Comparison of ENCODE assay signal across 12 mouse cellular contexts in the genomic region with DNA sequence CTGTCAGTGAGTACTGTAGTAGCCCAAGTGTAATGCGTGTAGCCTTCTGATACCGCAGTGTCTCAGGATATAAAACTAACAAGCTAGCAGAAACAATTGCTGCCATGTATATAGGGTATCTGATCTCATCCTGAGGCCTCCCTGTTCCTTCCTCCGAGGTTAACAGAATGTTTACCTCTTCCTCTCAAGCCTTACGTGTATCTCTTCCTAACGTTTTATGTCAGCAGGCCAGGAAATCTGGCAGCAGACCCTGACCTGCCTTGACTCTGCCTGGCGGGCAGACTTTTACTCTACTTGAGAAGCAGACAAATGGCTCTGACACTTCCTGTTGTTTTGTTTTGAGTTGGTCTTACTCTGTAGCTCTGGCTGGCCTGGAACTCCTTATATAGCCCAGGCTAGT. TPM values are rescaled to one million over a fixed set of nuclear protein-coding genes. Genes with fewer than 3 reads are reported as not detected.
A peak's percentile ranks its signal among the peaks of the same experiment; 100 is the strongest.
DNase-seq lines count a peak whose midpoint lies in the region; ATAC-seq and TF ChIP-seq lines count a peak whose summit lies in the region.
"Had no signal": no experiment of that assay in that cellular context is flagged by ENCODE, and none has a peak within 500 bp of the region (broad histone marks: within the 10 kb centered on the region; RNA-seq: fewer than 3 reads in every experiment).

No protein-coding gene starts in this region.

- no peak overlapping the region for H3K9ac ChIP-seq in kidney, embryonic 16.5 days (replicated peaks; ENCODE audit: low read length)
- no peak overlapping the region for H3K9ac ChIP-seq in liver, embryonic 16.5 days (ENCODE audit: low read depth, low read length)
- H3K9ac ChIP-seq: hindbrain, embryonic 14.5 days had no signal

- peaks cover 11% of the 10 kb centered on the region; the same call in 1 of the 2 replicates for H3K4me1 ChIP-seq in kidney, embryonic 16.5 days (ENCODE audit: insufficient read depth, low read length)
- H3K4me1 ChIP-seq in liver, embryonic 16.5 days (ENCODE audit: control insufficient read depth, low read depth, low read length): peaks cover 4% of the 10 kb centered on the region

- WGBS in kidney, embryonic 16.5 days: 47% methylated on average over 6 of the region's 6 CpGs
- WGBS in liver, embryonic 16.5 days (ENCODE audit: insufficient replicate concordance): 57% methylated on average over 6 of the region's 6 CpGs

- no peaks in the 10 kb centered on the region for H3K27me3 ChIP-seq in kidney, embryonic 16.5 days (ENCODE audit: insufficient read depth, low read length)
- H3K27me3 ChIP-seq in liver, embryonic 16.5 days (ENCODE audit: control insufficient read depth, insufficient read depth, low read depth, low read length): no peaks in the 10 kb centered on the region

- H3K4me3 ChIP-seq in gastrocnemius, adult 2 months: no peak overlapping the region
- no peak overlapping the region for H3K4me3 ChIP-seq in kidney, embryonic 16.5 days (ENCODE audit: low read length)
- no peak overlapping the region for H3K4me3 ChIP-seq in liver, embryonic 16.5 days (ENCODE audit: low read depth, low read length)

- H3K36me3 ChIP-seq in kidney, embryonic 16.5 days (ENCODE audit: insufficient read depth, low read length): peaks cover 38% of the 10 kb centered on the region
- peaks cover 24% of the 10 kb centered on the region for H3K36me3 ChIP-seq in liver, embryonic 16.5 days (ENCODE audit: control insufficient read depth, insufficient read depth)

- no peak for TF ChIP-seq CTCF in gastrocnemius, adult 2 months (IDR thresholded peaks at IDR 0.05)

- no peak for DNase-seq in gastrocnemius, adult 2 months
- no peak for DNase-seq in gastrocnemius, postnatal 14 days
- DNase-seq in kidney, adult 11 months: no peak
- peak; percentile 72 for DNase-seq in 416B (ENCODE audit: low read depth)
- DNase-seq in right cerebral cortex, postnatal 10 days (ENCODE audit: low spot score in 2 of 2): no peak
- no peak for DNase-seq in testis, postnatal 10 days (ENCODE audit: low spot score)
- DNase-seq: cerebellum, adult 18-20 months; right cerebral cortex, postnatal 4 days had no signal

- H3K27ac ChIP-seq in gastrocnemius, adult 2 months: peak overlapping the region; percentile 35; the same call in 1 of the 2 replicates
- peak overlapping the region; percentile 59 for H3K27ac ChIP-seq in kidney, embryonic 16.5 days (ENCODE audit: low read length)
- H3K27ac ChIP-seq in liver, embryonic 16.5 days (ENCODE audit: low read length): no peak overlapping the region

- H3K9me3 ChIP-seq in kidney, embryonic 16.5 days (ENCODE audit: low read length): no peaks in the 10 kb centered on the region
- H3K9me3 ChIP-seq in liver, embryonic 16.5 days (replicated peaks; ENCODE audit: control insufficient read depth, low read length): no peaks in the 10 kb centered on the region

- no peak overlapping the region for H3K4me2 ChIP-seq in kidney, embryonic 16.5 days (replicated peaks; ENCODE audit: low read depth, low read length)
- H3K4me2 ChIP-seq in liver, embryonic 16.5 days (ENCODE audit: low read depth, low read length): no peak overlapping the region
- H3K4me2 ChIP-seq: hindbrain, embryonic 14.5 days had no signal

- peak; percentile 56 for ATAC-seq in kidney, embryonic 16.5 days (ENCODE audit: low FRiP score, low TSS enrichment)
- peak; percentile 51 for ATAC-seq in liver, embryonic 16.5 days (ENCODE audit: low read depth)

- intact Hi-C loops in gastrocnemius, adult 2 months (cut with DNase I): no loop called here
- intact Hi-C loops in gastrocnemius, postnatal 14 days (cut with DNase I; ENCODE audit: low total_unique reads): no loop called here

RNA-seq across cellular contexts. Expression of gene Tmod4, which starts 2.7 kb away (rescaled TPM):
- total RNA-seq in gastrocnemius, adult 2 months (2021): 100 to 1,000 TPM; 598 to 814 TPM
- total RNA-seq in gastrocnemius, postnatal 14 days (2021): 100 to 1,000 TPM; 511 to 517 TPM
- polyA plus RNA-seq in kidney, embryonic 16.5 days (2015; fragmentation: Nextera tagmentation; extraction: Ambion mirVana): 0.84 and 1.6 TPM in 2 replicates
- polyA plus RNA-seq in liver, embryonic 16.5 days (2015; fragmentation: Nextera tagmentation; extraction: Ambion mirVana): 0.83 and 1.2 TPM in 2 replicates
- total RNA-seq: monocyte, adult 5-6 weeks had no signal

RNA-seq across cellular contexts. Expression of gene Vps72, which starts 10.8 kb away (rescaled TPM):
- total RNA-seq in gastrocnemius, adult 2 months (2021): 10 to 100 TPM; 48.9 to 73.2 TPM
- total RNA-seq in gastrocnemius, postnatal 14 days (2021): 10 to 100 TPM; 29.6 to 41.0 TPM
- 184 and 185 TPM in 2 replicates for polyA plus RNA-seq in kidney, embryonic 16.5 days (2015; fragmentation: Nextera tagmentation; extraction: Ambion mirVana)
- 29.6 and 33.4 TPM in 2 replicates for polyA plus RNA-seq in liver, embryonic 16.5 days (2015; fragmentation: Nextera tagmentation; extraction: Ambion mirVana)

RNA-seq across cellular contexts. Expression of gene Scnm1, which starts 12.2 kb away (rescaled TPM):
- total RNA-seq in gastrocnemius, adult 2 months (2021): 10 to 100 TPM; 33.2 to 40.7 TPM
- total RNA-seq in gastrocnemius, postnatal 14 days (2021): 10 to 100 TPM; 31.8 to 40.5 TPM
- 71.6 and 79.0 TPM in 2 replicates for polyA plus RNA-seq in kidney, embryonic 16.5 days (2015; fragmentation: Nextera tagmentation; extraction: Ambion mirVana)
- polyA plus RNA-seq in liver, embryonic 16.5 days (2015; fragmentation: Nextera tagmentation; extraction: Ambion mirVana): 24.7 and 25.5 TPM in 2 replicates

RNA-seq across cellular contexts. Expression of gene Lysmd1, which starts 12.3 kb away (rescaled TPM):
- total RNA-seq in gastrocnemius, adult 2 months (2021): 1 to 10 TPM; 6.7 to 7.2 TPM
- 1 to 10 TPM; 7.4 to 8.4 TPM for total RNA-seq in gastrocnemius, postnatal 14 days (2021)
- polyA plus RNA-seq in kidney, embryonic 16.5 days (2015; fragmentation: Nextera tagmentation; extraction: Ambion mirVana): 15.3 and 17.3 TPM in 2 replicates
- 7.5 and 7.8 TPM in 2 replicates for polyA plus RNA-seq in liver, embryonic 16.5 days (2015; fragmentation: Nextera tagmentation; extraction: Ambion mirVana)

RNA-seq across cellular contexts. Expression of gene Pip5k1a, which starts 14.8 kb away (rescaled TPM):
- total RNA-seq in gastrocnemius, adult 2 months (2021): 10 to 100 TPM; 23.1 to 26.5 TPM
- total RNA-seq in gastrocnemius, postnatal 14 days (2021): 10 to 100 TPM; 17.4 to 18.9 TPM
- polyA plus RNA-seq in kidney, embryonic 16.5 days (2015; fragmentation: Nextera tagmentation; extraction: Ambion mirVana): 24.0 and 24.7 TPM in 2 replicates
- polyA plus RNA-seq in liver, embryonic 16.5 days (2015; fragmentation: Nextera tagmentation; extraction: Ambion mirVana): 8.5 and 8.9 TPM in 2 replicates
